Mouse (Mus musculus) lung, adult 2 months (tissue): ENCODE measurements around the gene Chd9. TPM values are rescaled to one million over a fixed set of nuclear protein-coding genes. Genes with fewer than 3 reads are reported as not detected.
"Not testable (repeated sequence)": the region's sequence is repeated elsewhere in the genome, so short reads cannot be mapped to it uniquely, and the experiment has no call there.

Experiments used
- DNase-seq: peaks from one replicate; pipeline ENCODE4 v3.0.0; 2022
- H3K4me1 ChIP-seq: fragments of 200-500 bp; 2 replicates; pipeline ENCODE4 v1.6.1; 2011; ENCODE audit warnings: low read length; ENCODE audit not compliant: control insufficient read depth, insufficient read depth
- H3K4me3 ChIP-seq: fragments of 200-500 bp; replicated peaks from 2 replicates; pipeline ENCODE3; 2011; ENCODE audit warnings: low read depth, mild to moderate bottlenecking, control low read depth, low read length; ENCODE audit errors: extremely low read depth
- CTCF ChIP-seq: fragments of 200-500 bp; IDR thresholded peaks from 2 replicates; pipeline ENCODE4 v1.5.1; 2011; ENCODE audit warnings: mild to moderate bottlenecking, low read length, control low read depth; ENCODE audit not compliant: insufficient read depth
- POLR2A ChIP-seq: fragments of 200-500 bp; IDR thresholded peaks from 2 replicates; pipeline ENCODE4 v1.6.1; 2011; ENCODE audit warnings: low read depth, mild to moderate bottlenecking, control low read depth, low read length, borderline replicate concordance; ENCODE audit errors: extremely low read depth
- WGBS: fragments of 180-500 bp; shearing (Covaris S2); methylation state at CpG from one replicate; pipeline ENCODE4 v1.1.7; 2018; 5-methylcytosine and 5-hydroxymethylcytosine counted together
- polyA plus RNA-seq: library from polyadenylated mRNA; depleted of rRNA; stranded (reverse); fragments of >200 nt; gene quantifications from 2 replicates; pipeline ENCODE4 v1.2.3, GENCODE M21; 2012

The Chd9 gene
- polyA plus RNA-seq, 1 experiment: 129 TPM

DNA sequence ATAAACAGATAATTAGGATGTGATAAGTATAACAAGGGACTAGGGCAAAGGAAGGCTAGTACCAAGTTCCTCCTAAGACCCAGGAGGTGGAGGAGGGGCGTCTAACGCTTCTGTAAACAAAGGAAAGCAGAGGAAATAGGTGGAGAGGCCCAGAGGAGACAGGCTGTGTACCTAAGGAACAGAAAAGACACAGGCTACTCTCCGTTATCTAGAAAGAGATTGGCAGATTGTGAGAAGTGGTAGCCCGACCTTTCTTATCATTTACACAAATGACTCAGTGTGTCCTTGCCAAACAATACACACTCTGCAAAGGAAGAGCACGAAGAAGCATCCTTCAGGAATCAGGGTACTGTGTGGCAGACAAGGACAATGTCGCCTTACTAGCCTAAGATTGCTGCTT is 70.4 kb downstream of the Chd9 start:
- no peak for TF ChIP-seq POLR2A
- TF ChIP-seq CTCF: no peak
- H3K4me1 ChIP-seq: peaks cover 8% of the 10 kb centered on the region
- no peak overlapping the region for H3K4me3 ChIP-seq
- 19% methylated on average over 6 of the region's 6 CpGs for WGBS
- no peak for DNase-seq

DNA sequence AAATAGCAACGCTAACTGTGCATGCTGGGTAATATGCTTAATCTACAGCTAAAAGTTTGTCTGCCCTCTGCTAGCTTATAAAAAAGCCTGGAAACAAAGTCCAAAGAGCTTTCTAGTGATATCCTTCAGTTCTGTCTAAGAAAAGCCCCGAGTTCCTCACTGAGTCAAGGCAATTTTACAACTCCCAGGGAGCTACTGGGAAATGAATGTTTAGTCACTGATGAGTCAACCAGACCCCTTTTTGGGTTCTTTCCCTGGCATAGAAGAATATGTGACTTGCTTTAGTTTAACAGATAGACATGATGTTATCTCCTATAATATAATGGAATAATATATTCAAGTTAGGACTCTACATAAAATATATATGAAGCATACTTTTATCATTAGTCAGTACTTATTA is 73.8 kb downstream of the Chd9 start:
- TF ChIP-seq CTCF (no peak), POLR2A (no peak)
- Histone ChIP-seq H3K4me3 (no peak overlapping the region), H3K4me1 (peaks cover 8% of the 10 kb centered on the region)
- no peak for DNase-seq
- 73% methylated on average over 2 of the region's 2 CpGs for WGBS

DNA sequence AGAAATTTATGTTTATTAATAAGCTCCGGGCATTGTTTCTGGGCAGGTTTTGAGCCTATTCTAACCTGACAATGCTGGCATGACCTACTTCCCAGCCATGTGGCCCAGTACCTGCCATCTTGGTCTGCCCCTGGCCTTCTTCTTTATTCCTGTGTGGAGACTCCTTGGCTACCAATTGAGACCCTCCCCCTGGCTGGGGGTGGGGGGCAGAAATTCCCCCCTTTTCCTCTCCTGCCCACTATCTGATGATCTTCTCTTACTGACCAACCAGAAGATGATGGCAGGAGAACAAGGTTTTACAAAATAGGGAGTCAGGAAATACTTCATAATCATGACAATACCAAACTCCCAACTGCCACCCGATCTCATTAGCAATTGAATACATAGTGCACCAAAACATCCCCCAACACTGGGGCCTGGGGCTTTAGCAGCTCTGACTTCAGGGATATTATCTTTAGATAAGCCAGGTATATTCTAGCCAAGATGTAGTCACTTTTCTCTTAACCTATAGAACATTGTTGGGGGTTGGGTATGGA is 76.1 kb downstream of the Chd9 start:
- H3K4me1 ChIP-seq: peaks cover 5% of the 10 kb centered on the region
- WGBS: 82% methylated on average over 2 of the region's 2 CpGs
- no peak for TF ChIP-seq POLR2A
- TF ChIP-seq CTCF: no peak
- DNase-seq: no peak
- H3K4me3 ChIP-seq: no peak overlapping the region

DNA sequence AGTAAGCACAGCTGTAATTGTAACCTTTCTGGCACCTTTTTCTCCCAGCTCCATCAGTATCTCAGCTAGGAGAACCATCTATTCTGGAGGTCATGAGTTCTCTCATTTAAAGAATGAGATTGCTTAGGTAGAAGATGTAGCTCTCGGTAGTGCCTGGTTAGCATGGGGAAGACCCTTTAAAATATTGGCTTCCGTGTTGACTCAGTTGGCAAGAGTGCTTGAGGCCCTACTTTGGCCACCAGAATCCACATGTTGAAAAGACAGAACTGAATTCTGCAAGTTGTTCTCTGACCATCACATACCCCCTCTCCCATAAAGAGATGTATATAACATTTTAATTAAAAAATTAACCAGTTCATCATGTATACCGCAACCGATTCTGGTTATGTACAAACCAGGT is 78.8 kb downstream of the Chd9 start:
- 90% methylated on average over 4 of the region's 4 CpGs for WGBS
- DNase-seq: no peak
- no peak overlapping the region for H3K4me3 ChIP-seq
- TF ChIP-seq CTCF: no peak
- TF ChIP-seq POLR2A: no peak
- H3K4me1 ChIP-seq: peaks cover 5% of the 10 kb centered on the region

DNA sequence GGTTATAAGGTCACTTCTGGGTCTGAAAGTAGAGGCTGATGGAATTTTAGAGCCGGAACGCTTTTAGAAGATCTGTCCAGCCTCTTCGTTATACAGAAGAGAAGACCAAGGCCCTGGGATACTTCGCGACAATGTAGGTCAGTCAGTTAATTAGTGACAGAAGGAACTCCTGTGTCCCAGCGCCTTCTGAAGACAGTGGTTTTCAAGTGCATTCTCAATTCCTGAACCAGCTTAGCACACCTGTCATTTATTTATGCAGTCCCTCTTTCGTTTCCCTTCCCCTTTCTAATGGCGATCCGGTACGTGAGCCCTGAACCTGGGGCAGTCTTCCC is 79.3 kb downstream of the Chd9 start:
- WGBS: 16% methylated on average over 10 of the region's 10 CpGs
- peaks cover 5% of the 10 kb centered on the region for H3K4me1 ChIP-seq
- no peak for DNase-seq
- H3K4me3 ChIP-seq: peak overlapping the region; percentile 91
- no peak for TF ChIP-seq POLR2A

DNA sequence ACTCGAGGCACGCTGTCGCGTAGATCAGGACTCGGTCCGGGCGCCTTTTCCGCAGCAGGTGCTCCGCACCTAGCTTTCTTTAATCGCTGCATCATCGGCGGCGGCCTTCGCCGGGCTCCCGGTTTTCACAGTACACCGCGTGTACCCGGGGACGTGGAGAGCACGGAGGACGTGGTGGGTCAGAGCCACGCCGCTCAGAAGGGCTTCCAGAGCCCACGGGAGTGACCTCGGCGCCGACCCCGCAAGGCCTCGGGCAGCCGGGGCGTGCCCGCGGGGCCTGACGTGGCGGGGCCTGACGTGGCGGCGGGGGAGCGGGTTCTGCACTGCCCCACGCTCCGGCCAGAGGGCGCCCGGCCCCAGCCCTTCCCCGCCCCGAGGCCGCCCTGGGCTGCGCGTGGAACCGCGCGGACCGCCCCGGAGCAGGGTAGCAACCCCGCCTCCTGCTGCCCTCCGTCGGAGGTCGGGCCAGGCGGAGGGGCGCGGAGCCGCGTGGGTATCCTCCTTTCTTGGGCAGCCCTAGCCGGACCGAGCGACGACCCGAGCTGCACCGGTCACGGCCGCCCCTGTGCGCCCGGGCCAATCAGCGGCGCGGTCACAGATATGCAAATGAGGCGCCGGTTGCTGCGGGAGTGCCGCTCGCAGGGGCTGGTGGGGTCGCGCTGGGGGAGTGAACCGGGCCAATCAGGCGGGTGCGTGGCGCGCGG is 79.8 kb downstream of the Chd9 start:
- TF ChIP-seq POLR2A (peak; percentile 65; the same call in 1 of the 2 replicates), CTCF (0 out of 2 replicates have a peak, but pooled peaks have one; percentile 3)
- DNase-seq: peak; percentile 98
- Histone ChIP-seq H3K4me3 (peak overlapping the region; percentile 91), H3K4me1 (peaks cover 5% of the 10 kb centered on the region)
- WGBS: under 1% methylated on average over 82 of the region's 89 CpGs

DNA sequence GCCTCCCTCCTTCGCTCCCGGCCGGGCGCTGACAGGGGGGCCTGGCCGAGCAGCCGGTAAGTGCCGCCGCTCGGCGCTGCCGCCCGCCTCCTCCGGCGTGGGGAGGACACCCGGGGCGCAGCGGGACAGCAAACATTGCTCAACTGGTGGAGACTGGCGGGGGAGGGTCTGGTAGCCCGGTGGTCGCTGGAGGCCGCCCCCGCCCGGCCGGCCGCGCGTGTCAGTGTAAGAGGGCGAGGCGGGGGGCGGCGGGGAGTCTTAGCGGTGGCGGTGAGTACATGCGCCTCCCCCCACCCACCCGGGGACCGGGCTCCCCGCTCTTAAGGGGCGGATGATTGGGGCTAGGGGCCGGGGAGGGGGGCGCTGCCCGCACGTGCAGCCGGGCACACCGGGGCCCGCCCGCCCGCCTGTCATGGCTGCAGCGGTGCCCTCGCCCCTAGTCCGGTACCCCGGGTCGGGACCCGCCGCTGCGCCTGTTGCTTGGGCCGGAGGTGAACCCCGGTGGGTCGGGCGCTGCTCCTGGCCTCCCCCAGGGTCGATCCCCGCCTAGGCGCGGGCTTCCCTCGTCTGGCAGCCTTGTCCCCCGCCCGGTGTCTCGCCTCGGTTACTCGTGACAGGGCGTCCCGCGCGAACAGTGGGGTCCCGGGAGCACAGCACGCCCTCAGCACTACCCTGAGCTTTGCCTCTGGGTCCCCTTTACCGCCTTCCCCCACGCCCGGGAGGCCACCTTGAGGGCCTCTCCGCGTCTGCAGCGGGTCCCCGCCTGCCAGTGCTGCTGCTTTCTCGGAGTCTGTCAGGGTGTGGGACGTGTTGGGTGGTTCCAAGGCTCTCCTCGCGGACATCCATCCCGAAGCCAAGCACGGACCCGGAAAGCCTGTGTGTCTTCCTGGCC is 80.7 kb downstream of the Chd9 start:
- DNase-seq: peak; percentile 64
- under 1% methylated on average over 86 of the region's 89 CpGs for WGBS
- Histone ChIP-seq H3K4me1 (peaks cover 5% of the 10 kb centered on the region), H3K4me3 (peak overlapping the region; percentile 86)
- TF ChIP-seq POLR2A (peak; percentile 50; the same call in 1 of the 2 replicates), CTCF (no peak)

DNA sequence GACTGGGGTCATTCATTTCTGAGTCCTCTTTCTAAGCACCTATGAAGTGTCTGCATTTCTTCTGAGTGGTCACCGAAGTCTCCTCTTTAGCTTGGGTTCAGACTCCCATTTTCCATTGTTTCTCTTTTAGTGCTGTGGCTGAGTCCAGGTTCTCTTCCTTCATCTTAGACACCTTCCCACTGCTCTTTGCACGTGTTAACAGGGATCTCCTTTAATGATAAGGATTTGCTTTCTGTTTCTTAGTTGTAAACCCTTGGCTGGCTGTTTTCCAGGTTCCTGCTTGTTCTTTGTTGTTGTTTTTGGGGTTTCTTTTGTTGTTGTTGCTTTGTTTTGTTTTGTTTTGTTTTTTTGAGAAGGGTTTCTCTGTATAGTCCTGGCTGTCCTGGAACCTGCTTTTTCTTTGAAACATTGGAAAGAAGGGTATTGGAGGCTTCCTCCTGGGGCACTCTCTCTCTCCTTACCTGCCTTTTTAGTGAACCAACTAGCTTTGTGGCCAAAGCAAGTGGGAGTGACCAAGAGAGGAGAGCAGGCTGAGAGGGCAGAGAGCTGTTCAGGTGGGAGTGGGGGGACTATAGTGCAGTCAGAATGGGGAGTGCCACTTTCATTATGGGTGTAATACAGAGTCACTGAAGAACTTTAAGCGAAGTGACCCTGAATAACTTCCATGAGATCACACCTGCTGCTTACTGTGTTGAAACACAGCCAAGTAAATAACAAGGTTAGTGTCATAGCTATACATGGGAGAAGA is 95.2 kb downstream of the Chd9 start:
- no peak for DNase-seq

DNA sequence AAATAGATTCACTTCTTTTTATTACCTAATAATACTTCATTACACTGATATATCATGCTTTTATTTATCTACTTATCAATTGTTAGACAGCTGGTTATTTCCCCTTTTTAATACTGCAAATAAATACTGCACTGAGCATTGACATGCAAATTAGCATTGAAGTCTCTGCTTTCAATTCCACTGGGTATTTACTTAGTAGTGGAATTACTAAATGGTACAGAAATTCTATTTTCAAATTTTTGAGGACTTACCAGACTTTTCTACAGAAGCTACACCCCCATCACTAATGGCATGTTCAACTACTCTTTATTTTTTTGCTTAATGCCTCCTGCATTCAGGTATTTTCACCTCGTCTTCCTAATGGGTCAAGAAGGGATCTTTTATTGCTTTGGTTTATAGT is 100.3 kb downstream of the Chd9 start:
- DNase-seq: no peak
- 89% methylated on average over 1 of the region's 1 CpGs for WGBS
- Histone ChIP-seq H3K4me3 (no peak overlapping the region), H3K4me1 (no peaks in the 10 kb centered on the region)
- TF ChIP-seq CTCF: no peak
- no peak for TF ChIP-seq POLR2A

More for the DNA sequence above, 95.2 kb downstream of the Chd9 start:
- Histone ChIP-seq H3K4me3 (no peak overlapping the region), H3K4me1 (peaks cover 2% of the 10 kb centered on the region; the same call in 1 of the 2 replicates)
- TF ChIP-seq POLR2A: no peak
- no peak for TF ChIP-seq CTCF
- WGBS: 56% methylated on average over 3 of the region's 3 CpGs

DNA sequence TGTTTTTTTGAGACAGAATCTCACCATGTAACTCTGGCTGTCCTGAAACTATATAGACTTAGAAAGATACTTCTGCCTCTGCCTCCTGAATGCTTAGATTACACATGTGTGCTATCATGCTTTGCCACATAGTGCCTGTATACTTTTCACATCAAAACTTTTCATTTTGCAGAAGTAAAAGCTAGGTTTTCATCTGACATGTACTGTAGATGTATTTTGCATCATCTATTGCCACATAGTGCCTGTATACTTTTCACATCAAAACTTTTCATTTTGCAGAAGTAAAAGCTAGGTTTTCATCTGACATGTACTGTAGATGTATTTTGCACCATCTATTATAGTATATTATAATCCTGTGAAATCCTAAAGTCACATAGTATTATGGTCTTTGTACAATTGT is 102.0 kb downstream of the Chd9 start:
- not testable (repeated sequence) for DNase-seq, H3K4me1 ChIP-seq, H3K4me3 ChIP-seq
